Mouse (Mus musculus): ENCODE measurements at regions not wholly inside any gene's neighbourhood (a gene's known extent, or its start where the extent isn't known, plus 50 kb on each side); places are given as distances from the start of the nearest gene placed in this dataset.

GRCm38 (mm10) chr11:26826194-26826593 lies 232.4 kb upstream of the Vrk2 start:
- peak; percentile 68 for ATAC-seq (replicated peaks; ENCODE audit: poor library complexity)

- ATAC-seq (replicated peaks; ENCODE audit: poor library complexity), result no peak
Measured at GRCm38 (mm10) chr11:26824080-26824727, 230.4 kb upstream of the Vrk2 start.

GRCm38 (mm10) chr11:26821091-26821490 lies 227.3 kb upstream of the Vrk2 start:
- ATAC-seq (replicated peaks; ENCODE audit: poor library complexity), result no peak

- no peak for ATAC-seq (replicated peaks; ENCODE audit: poor library complexity)
Measured at GRCm38 (mm10) chr11:26817316-26817715, 223.5 kb upstream of the Vrk2 start.

GRCm38 (mm10) chr11:26815104-26815503 lies 221.3 kb upstream of the Vrk2 start:
- ATAC-seq (replicated peaks; ENCODE audit: poor library complexity), result no peak

- no peak for ATAC-seq (replicated peaks; ENCODE audit: poor library complexity)
Measured at GRCm38 (mm10) chr11:26814601-26815000, 220.8 kb upstream of the Vrk2 start.

GRCm38 (mm10) chr11:26802249-26802941 lies 208.6 kb upstream of the Vrk2 start:
- no peak for ATAC-seq (replicated peaks; ENCODE audit: poor library complexity)

- ATAC-seq (replicated peaks; ENCODE audit: poor library complexity), result no peak
Measured at GRCm38 (mm10) chr11:26800296-26800695, 206.5 kb upstream of the Vrk2 start.

GRCm38 (mm10) chr11:26794629-26794966 lies 200.8 kb upstream of the Vrk2 start:
- no peak for ATAC-seq (replicated peaks; ENCODE audit: poor library complexity)

- ATAC-seq (replicated peaks; ENCODE audit: poor library complexity), result no peak
Measured at GRCm38 (mm10) chr11:26793928-26794628, 200.3 kb upstream of the Vrk2 start.

GRCm38 (mm10) chr11:26789281-26789680 lies 195.5 kb upstream of the Vrk2 start:
- peak; percentile 79 for ATAC-seq (replicated peaks; ENCODE audit: poor library complexity)

- ATAC-seq (replicated peaks; ENCODE audit: poor library complexity), result peak; percentile 86
Measured at GRCm38 (mm10) chr11:26785164-26785563, 191.4 kb upstream of the Vrk2 start.

GRCm38 (mm10) chr11:26773122-26773796 lies 179.5 kb upstream of the Vrk2 start:
- no peak for ATAC-seq (replicated peaks; ENCODE audit: poor library complexity)

- peak; percentile 46; the same call in 1 of the 2 replicates for ATAC-seq (replicated peaks; ENCODE audit: poor library complexity)
Measured at GRCm38 (mm10) chr11:26755576-26755975, 161.8 kb upstream of the Vrk2 start.

GRCm38 (mm10) chr11:26753616-26754015 lies 159.8 kb upstream of the Vrk2 start:
- ATAC-seq (replicated peaks; ENCODE audit: poor library complexity), result no peak

- no peak for ATAC-seq (replicated peaks; ENCODE audit: poor library complexity)
Measured at GRCm38 (mm10) chr11:26742235-26742634, 148.4 kb upstream of the Vrk2 start.

- ATAC-seq (replicated peaks; ENCODE audit: poor library complexity), result no peak
Measured at GRCm38 (mm10) chr11:26739732-26740131, 145.9 kb upstream of the Vrk2 start.

GRCm38 (mm10) chr11:26726969-26727368 lies 133.2 kb upstream of the Vrk2 start:
- ATAC-seq (replicated peaks; ENCODE audit: poor library complexity), result no peak

- no peak for ATAC-seq (replicated peaks; ENCODE audit: poor library complexity)
Measured at GRCm38 (mm10) chr11:26724963-26725721, 131.3 kb upstream of the Vrk2 start.

- ATAC-seq (replicated peaks; ENCODE audit: poor library complexity), result no peak
Measured at GRCm38 (mm10) chr11:26722292-26722691, 128.5 kb upstream of the Vrk2 start.

- no peak for ATAC-seq (replicated peaks; ENCODE audit: poor library complexity)
Measured at GRCm38 (mm10) chr11:26721173-26721572, 127.4 kb upstream of the Vrk2 start.

Data from megakaryocyte progenitor cell, adult 5-6 weeks (primary cell).